Mouse (Mus musculus): ENCODE measurements around the gene Gga2.

The Gga2 gene

DNA sequence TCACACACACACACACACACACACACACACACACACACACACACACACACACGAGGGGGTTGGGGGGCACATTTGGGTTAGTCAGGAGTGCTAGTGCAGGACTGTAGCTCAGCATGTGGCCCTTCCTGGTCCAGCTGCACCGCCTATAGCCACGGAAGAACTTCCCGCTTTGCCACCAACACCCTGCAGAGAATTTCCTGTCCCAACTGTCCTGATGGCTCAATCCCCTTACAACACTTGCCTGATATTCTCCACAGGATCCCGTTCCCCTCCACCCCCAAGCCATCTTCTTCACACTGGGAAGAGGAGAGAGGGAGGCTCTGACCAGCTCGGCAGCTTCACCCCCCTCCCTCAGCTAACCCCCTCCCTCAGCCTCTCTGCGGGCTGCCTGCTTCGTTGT, 20.6 kb downstream of the Gga2 start:
- no peak for DNase-seq (ENCODE audit: low spot score)

- DNase-seq (ENCODE audit: low spot score) = no peak
Observed at GRCm38 (mm10) chr7:121995961-121996360, 25.1 kb downstream of the Gga2 start.

DNA sequence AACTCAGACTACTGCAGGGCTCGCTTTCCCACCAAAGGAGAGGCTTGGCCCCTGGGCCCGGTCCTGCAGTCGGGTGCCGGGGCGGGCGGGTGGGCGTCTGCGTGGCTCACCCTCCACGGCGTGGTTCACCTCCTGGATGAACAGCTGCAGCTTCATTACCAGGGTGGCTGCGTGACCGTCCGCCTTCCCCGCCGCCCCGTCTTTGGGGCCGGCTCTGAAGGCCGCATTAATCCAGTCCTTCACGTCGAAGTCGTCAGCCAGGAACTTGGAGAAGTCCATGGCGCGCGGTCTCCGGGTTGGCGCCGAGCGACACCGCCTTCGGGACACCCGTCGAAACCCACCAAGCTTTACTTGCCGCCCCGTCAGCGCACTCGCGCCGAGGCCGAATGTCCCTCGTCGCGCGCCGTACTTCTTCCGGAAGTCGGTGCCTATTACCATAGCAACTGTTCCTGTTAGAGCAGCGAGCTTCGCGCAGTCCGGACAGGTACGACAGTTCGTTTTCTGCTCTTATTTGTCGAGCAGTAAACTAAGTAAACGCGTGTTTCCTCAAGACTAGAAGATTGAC, 39.6 kb downstream of the Gga2 start, which contains the start of gene Cog7:
Cog7 (minus strand) TSS at position 405 of the 565 bp plus-strand sequence.
- peak; percentile 83 for DNase-seq (ENCODE audit: low spot score)

DNA sequence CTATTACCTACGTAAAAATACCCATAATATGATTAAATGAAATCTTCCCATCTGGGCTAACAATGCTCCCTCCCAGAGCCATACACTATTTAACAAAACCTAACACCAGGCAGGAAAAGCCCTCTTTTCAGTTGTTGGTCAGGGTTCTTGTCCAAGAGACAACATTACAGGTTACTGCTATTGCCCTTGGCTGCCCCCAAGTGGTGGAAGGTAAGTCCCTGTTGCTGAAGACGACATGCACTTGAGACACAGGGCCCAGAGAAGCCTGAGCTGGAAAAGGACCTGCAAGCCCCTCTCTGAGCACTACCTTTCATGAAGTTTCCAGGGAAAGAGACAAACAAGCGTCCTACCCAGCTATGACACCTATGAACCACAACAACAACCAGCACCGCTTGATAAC, 46.0 kb downstream of the Gga2 start:
- DNase-seq (ENCODE audit: low spot score) = no peak

- DNase-seq (ENCODE audit: low spot score) = no peak
Observed at GRCm38 (mm10) chr7:121971698-121972097, 49.3 kb downstream of the Gga2 start.

- DNase-seq (ENCODE audit: low spot score) = no peak
Observed at GRCm38 (mm10) chr7:121970250-121970649, 50.8 kb downstream of the Gga2 start.

DNA sequence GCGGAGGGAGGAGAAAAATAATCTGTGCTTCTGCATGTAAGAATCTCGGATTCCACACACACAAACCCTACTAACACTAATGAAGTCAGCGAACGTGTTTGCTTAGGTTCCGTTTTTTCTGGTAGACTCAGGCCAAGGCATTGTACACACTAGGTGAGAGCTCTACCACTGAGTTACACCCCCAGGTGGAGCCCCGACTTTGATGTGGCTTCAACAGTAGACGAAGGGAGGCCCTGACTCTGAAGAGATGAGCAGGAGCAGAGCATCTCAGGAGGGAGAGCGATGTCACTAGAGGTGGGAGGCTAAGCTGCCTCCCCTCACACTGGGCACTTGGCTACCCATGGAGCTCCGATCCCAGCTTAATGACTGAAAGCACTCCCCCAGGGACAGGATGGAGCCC, 52.2 kb downstream of the Gga2 start:
- no peak for DNase-seq (ENCODE audit: low spot score)

DNA sequence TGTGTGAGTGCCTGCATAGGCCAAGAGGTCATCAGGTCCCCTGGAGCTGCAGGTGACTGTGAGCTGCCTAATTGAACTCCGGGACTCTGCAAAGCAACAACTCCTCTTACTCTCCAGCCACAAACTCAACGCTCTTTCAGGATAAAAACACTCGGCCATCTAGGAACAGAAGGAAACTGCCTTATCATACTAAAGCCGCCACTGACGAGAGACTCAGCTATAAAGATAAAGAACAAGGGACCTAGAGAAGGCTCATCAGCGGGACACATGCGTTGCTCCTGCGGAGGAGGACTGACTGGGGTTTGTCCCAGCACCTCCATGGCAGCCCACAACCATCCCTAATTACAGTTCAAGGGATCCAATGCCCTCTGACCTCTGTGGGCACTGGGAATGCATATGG, 52.8 kb downstream of the Gga2 start:
- no peak for DNase-seq (ENCODE audit: low spot score)

- no peak for DNase-seq (ENCODE audit: low spot score)
Observed at GRCm38 (mm10) chr7:121966169-121966568, 54.9 kb downstream of the Gga2 start.

DNA sequence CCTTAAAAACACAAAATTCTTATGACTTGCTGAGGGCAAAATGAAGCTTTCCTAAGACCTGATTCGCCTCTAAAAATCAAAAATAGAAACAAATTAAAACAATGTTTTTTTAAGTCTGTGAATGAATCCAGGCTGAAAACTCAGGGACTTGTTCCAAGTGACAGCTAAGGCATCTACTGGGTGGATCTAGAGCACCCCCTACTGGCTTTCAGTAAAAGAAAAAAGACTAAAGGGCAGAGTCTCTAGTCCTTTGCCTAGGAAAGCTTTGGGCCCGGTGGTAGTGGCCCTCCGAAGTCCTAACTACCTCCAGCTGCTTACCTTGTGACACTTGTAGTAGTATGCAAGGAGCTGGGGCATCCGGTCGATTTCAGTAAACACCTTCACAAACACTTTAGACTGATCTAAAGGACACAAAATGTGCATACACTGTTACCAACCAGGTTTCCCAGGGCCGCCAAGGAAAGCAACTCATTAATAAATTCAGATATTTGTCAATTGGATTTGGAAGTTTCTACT, 57.1 kb downstream of the Gga2 start:
- DNase-seq (ENCODE audit: low spot score) = no peak

DNA sequence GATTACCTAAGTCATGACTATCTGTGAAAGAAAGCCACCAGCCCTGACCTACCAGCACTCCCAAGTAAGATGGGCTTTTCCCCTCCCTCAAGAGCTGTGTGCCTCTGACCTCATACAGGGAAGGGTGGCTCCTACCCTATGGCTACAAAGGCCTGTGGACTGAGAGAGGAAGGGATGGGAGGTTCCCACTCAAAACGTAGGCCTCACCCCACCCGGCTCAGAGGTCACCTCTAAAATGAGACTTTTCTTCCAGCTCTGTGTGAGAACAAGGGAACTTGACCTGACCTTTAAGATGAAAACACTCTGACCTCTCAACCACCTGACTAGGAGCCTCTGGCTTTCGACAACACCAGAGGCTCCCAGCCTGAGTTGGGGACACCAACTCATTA, 58.5 kb downstream of the Gga2 start:
- no peak for DNase-seq (ENCODE audit: low spot score)

- no peak for DNase-seq (ENCODE audit: low spot score)
Observed at GRCm38 (mm10) chr7:121961913-121962570, 59.0 kb downstream of the Gga2 start.

- DNase-seq (ENCODE audit: low spot score) = no peak
Observed at GRCm38 (mm10) chr7:121955802-121956201, 65.2 kb downstream of the Gga2 start.

DNA sequence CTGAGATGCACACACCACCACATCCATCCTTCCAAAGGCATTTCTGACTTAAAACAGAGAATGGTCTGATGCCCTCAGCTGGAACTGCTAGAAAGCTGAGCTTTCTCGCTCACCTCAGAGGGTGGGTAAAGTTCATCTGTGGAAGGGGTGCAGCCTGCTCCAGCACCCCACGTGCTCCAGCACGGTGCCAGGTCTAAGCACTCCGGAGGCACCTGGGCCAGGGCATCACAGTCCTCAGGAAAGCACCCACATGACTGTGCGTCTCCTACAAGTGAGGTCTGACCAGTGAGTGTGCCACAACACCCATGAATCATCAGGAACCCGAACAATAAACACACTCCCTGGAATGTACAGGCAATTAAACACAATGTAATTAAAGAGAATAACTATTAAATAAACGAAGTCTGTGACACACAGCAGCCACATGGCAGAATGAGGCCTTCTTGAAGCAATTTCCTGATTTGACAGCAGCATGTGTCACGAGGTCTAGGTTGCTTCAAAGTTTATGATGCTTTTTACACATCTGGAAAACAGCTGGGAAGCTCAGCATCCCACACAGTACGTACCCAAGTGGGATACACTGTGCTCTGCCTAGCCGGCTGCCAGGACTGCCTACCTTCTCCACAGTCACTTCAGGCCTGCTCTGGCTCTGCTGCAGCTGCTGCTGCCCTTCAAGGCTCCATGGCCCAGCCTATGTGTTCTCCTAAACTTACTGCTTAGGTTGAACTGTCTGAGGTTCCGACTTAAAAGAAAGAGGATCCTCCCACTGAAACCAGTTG, 65.9 kb downstream of the Gga2 start:
- no peak for DNase-seq (ENCODE audit: low spot score)

DNA sequence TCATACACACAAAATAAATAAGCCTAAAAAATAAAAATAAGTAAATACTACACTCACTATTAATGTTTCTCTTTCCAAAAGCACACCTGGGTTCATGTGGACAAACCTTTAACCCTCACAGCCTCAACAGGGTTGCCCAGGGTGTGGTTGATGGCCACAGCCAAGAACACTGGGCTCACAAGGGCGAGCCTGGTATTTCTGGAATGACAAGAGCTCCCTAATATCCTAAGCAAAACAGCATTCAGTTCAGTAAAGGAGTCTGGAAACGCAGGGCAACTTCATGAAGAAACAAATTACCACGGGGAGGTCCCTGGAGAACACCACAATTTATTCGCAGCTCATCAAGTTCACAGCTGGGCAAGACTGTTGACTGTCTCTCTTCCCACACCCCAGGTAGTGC, 73.5 kb downstream of the Gga2 start:
- no peak for DNase-seq (ENCODE audit: low spot score)

DNA sequence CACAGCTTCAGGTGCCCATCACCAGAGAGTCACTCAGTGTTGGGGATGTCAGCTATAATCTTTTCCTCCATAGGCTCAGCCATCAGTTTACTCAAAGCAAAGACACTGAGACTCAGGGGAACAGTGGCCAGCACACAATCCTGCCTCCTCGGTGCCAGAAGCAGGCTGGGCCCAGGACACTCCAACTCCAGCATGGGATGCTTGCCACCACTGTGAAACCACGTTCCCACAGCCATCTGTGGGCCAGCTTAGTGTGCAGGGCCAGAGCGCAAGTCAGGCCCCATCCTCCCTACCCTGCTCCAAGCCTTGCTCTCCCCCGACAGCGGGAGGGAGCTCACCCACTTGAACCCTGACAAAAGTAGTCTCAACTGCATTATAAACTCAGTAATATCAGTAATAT, 74.8 kb downstream of the Gga2 start:
- DNase-seq (ENCODE audit: low spot score) = no peak

GRCm38 (mm10) chr7:121942371-121942770, 78.7 kb downstream of the Gga2 start:
- DNase-seq (ENCODE audit: low spot score) = no peak

- DNase-seq (ENCODE audit: low spot score) = no peak
Observed at GRCm38 (mm10) chr7:121941640-121942039, 79.4 kb downstream of the Gga2 start.

DNA sequence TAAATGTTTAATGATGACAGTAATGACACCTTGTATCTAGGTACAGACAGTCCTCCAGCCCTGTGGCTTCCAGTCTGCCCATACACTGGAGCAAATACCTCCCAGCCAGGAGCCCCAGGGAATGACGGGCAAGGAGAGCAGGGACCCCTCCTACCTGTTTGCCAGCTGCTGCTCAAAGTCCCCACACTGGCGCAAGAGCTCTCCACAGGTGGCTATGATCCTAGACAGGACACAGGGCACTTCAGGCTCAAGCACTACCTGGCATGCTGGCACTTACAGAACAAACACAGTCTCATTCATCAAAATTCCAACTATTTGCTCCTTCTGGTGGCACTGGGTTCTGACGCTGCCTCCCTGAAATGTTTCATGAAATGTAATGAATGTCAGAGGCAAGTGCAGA, 80.0 kb downstream of the Gga2 start:
- no peak for DNase-seq (ENCODE audit: low spot score)

DNA sequence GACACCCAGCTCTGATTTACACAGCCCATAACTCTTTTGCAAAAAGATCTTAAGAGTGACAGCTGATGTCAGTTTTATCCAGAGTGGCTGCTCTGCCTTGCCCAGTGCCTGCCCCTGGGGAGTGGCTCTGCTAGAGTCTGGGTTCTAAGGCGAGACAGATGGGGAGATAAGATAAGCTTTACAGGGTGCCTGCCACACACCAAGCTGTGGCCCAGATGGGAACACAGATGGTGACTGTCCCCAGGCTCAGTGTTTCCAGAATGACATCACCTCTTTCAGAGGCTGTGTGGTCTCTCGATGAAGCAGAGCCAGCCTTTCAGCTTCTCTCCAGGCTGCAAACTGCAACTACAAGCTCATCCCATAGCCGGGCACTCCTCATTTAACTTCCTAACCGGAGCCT, 81.3 kb downstream of the Gga2 start:
- DNase-seq (ENCODE audit: low spot score) = no peak

DNA sequence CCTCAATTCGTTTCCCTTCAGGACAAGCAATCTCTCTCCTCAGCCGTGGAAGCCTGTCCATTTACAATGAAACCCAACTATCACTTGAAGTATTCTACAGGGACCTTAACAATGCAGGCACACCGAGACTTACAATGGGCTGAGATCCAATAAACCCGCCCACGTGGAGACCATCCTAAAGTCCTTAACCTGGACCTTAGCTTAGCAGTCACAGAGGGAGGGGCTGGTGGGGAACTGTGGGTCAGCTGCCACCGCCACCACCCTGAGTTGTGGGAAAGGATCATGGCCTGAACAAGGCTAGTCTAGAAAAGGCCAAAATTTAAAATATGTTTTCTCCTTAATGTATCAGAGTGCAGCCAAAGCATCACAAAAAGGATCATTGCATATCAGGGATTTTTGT, 81.8 kb downstream of the Gga2 start:
- DNase-seq (ENCODE audit: low spot score) = no peak

- no peak for DNase-seq (ENCODE audit: low spot score)
Observed at GRCm38 (mm10) chr7:121938124-121938891, 82.7 kb downstream of the Gga2 start.

Measured in urinary bladder, postnatal 10 days (tissue).